Mouse (Mus musculus) thymus, postnatal 10 days (tissue): ENCODE measurements around the gene Cdc42bpa.

Experiments used
- DNase-seq, 2 experiments: peaks; one replicate each; pipeline ENCODE4 v3.0.0; 2021; ENCODE audit warnings: low spot score in 2 of 2

Cdc42bpa gene

DNA sequence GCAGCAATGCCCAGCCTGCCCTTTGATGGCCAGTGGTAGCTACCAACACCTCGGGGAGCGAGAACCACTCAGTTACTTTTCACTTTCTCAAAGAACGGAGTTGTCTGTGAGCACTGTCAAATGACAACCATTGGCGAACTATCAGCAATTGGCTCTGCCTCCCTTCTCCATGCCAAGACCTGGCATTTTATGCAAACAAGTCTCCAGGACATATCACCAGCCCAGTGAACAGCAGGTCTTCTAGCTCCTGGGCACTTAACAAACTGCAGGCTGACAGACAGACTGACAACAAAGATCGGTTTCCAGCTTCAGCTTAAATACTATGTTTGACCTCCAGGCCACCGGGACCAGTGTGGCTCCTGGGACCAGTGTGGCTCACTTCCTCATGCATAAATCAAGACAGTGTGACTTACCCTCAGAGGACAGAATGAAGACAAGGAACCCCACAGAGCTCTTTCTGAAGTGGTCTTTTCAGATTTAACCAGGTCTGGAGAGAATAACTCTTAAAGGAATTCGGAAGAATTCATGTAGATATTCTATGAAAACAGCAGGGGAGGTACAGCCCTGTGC lies 231.5 kb downstream of the Cdc42bpa start:
- no peak for DNase-seq

DNA sequence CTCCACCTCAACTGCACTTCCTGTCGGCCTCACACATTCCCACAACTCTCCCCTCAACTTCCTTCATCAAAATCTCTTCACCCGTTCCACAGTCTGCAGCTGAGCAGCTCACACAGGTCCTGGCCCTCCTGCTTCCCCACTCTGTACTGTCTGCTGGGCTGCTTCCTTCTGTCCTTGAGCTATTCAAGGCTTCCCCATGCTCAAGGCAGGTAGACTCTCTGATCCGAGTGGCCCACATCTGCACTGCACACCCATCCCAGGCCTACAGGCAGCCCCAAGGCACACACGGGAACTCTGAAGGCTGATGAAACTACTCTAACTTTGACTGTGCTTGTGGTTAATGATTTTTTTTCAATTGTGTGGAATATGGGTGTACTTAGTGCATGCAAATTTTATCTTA lies 232.6 kb downstream of the Cdc42bpa start:
- DNase-seq = no peak

DNA sequence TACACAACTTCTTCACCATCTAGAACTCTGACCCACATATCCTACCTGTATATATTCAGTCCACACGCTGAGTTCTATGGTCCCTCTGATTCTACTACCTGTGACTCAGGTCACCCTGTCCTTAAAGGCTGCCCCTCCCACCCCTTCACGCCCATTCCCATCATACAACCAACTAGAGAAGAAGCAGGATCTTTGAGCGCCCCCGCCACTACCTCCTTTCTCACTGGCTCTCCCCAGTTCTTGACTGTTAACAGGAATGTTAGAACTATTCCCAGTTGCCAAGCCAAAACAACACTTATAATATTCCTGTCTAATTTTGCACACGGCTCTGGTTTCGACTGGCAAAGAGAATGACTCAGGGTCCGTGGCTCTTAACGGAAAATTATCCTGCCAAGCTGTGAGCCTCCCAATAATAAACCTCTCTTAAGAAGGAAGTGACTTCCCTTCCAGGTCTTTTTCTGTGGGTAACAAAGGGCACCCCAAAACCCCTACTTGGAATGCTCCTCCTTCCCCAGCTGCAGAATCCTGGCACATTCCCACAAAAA lies 233.2 kb downstream of the Cdc42bpa start:
- DNase-seq = no peak

DNA sequence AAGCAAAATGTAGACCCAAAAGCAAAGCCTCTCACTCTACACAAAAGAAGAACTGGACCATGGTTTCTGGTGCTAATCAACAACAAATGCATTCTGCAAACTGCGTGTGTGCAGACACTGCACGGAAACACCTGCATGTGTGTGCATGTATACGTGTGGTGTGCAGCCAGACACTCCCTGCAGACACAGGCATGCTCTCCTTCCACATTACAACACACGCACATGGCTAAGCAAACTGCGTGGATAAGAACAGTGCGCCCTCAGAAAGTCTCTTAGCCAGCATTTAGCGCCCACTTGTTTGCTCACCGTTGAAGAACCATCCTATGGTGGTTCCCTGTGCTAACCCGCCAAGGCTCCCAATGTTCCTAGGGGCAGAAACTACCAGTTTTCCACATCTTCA lies 233.8 kb downstream of the Cdc42bpa start:
- no peak for DNase-seq

DNA sequence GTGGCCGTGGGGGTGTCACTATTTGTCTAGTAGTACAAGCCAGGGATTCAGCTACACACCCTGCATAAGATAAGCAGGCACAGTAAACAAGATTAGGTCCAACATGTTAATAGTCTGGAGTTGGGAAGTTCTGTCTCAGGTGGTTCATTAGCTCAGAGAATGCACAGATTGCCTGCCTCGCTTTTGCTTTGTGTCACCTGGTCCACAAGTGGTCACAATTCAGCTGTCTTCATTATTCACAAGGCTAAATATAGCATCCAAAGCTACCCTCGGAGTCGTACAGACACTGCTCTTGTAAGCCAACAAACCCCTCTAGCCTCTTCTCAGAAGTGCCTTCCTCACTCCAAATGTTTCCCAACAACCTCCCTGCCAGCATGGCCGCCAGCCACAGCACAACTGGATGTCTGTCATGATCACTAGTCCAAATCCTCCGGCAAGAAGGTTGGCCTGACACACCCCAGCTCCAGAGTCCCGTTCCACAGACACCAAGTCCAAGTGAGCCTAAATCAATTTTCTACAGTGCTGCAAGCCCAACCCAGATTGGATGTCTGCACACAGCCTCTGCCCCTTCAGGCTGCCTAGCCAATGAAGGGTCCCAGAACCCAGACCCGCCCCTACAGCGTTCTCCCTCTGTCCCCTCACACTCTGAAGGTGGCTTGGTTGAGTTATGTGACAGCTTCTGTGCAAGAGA lies 234.7 kb downstream of the Cdc42bpa start:
- peak; percentile 30 to 44 for DNase-seq

DNA sequence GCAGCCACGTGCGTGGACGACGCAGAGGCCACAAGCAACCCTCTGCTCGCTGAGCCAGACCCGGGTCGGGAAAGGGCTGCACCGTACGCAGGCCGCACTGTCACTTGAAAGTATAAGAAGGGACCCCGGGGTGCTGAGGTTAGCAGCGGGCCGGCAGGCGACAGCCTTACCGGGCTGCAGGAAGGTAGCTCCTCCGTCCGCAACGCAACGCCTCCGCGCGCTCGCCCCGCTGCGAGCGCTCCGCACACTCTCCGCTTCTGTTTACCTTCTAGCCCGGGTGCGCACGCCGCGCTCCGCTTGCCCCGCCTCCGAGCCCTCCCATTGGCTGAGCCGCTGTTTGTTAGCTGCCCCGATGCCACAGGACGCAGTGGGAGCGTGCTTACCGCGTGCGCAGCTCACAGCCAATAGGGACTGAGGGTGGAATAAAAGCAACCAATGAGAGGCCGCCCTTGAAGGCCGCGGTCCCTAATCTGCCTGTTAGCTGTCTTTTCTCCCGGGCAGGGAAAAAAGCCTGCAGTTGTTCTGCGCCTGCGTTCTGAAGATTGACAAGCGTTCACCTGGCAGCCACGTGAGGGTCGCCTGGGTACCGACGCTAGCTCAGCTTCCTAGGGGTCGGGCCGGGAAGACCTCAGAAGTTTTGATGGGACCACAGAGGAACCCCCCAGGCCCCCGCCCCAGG lies 235.6 kb downstream of the Cdc42bpa start:
- DNase-seq = peak; percentile 96 to 98

DNA sequence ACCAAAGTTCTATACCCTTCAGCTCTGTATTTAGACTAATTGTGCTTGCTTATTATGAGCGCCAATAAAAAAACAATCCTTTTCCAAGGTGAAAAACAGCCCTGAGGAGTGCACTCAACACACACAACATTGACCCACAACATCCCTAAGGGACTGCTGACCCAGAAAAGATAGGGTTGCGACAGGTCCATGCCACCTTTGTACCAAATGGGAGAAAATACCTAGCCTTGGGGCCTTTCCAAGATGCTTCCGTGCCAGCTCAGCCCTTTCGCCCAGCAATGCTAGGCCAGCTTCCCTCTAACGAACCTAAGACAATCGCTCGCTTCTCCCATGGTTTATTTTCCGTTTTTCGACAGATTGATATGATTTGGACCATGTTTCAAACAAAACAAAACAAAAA lies 236.2 kb downstream of the Cdc42bpa start:
- DNase-seq = no peak

DNA sequence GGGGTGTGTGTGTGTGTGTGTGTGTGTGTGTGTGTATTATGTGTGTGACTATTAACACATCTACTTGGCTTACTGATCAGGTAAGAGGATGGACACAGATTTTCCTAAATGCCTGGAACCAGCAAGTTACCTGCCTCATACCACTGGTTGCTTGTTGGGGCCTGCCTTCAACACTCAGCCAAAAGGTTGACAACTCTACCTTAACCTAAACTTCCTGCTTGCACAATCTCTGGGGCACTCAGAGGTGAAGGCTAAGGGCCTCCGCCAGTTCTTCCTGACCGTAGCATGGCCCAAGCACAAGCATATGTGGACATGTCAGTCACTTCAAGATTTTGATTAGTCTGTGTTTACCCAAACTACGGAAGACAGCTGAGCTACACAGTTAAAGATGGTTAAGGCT lies 237.7 kb downstream of the Cdc42bpa start:
- DNase-seq = no peak

DNA sequence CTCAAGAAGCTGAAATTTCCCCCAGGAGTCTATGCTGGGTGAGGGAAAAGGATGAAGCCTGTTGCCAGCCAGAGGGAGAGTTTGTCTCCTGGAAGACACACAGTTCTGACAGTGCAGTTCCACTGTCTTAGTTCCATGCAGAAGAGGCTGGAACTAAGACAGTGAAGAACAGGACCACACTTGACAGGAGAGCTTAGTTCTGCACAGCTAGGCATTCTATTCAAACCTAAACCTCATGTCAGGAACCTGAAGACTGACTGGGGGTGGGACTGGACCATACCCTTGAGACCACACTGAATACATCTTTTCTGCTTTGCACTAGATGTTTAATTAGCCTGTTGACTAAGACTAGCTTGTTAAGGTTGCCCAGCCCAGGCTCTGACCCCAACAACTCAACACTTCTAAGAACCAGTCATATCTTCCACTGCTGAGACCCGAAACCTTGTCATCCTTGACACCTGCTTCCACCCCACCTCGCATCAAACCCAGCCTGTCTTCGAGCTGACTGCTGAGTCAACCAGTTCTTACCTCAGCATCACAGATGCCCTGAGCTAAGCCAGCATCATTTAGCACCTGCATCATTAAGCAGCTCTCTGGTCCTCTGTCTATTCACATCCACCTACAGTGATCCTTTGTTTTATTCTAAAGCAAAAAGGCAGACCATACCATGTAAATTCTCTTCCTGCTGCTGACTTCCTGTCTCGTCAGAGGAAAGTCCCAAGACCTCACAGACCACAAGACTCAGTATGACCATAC lies 238.9 kb downstream of the Cdc42bpa start, which contains the start of gene Coq8a:
Gene Coq8a, minus strand, starts transcription at position 644 of the 756 bp plus-strand sequence.
- DNase-seq = no peak

DNA sequence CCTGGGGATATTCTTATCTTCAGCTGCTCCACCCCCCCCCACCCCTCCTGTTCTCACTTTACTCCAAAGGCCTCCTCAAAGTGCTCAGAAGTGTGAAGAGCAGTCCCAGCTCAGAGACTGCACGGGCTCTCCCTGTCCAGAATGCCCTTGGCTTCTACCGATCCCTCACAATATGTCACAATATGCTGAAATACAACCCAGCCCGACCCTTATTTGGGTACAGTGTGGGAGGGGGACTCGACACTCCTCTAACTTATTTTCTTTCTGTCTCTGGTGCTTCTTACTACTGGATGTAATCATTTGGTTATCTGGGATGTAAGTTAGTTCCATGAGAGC lies 239.4 kb downstream of the Cdc42bpa start:
- DNase-seq = no peak

DNA sequence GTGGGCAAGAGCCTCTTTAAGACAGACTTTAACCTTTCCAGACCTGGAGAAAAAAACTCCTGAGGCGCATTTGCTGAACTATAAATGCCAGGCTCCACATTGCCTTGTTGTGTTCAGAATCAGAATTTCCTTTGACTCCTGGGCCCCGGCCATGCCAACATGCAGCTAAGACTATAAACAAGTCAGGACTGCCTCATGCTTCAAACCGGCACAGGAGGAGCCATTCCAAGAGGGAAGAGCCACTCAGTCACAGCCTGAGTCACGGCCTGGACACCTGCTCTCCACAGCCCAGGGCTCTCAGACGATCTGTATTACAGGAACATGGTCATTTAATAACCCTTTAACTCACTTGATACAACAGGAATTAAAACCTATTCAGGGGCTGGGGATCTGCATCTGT lies 240.4 kb downstream of the Cdc42bpa start:
- DNase-seq = no peak

DNA sequence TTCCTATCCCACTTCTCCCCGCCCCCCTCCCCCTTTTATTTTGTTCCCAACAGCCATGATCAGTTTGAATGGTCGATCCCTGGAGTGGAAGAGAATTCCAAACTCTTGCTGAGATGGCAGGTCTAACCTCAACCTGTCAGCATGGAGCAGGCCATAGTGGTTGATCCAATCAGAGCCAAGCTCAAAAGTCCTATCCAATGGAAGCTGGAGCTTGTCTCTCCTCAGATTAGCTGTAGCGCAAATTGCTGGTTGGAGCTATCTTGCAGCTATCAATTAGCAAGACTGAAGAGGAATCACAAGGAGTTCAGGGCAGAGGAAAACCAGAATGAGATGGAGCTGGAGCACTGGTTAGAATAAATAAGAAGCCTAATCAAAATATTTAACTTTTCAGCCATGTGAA lies 248.1 kb downstream of the Cdc42bpa start:
- no peak for DNase-seq

DNA sequence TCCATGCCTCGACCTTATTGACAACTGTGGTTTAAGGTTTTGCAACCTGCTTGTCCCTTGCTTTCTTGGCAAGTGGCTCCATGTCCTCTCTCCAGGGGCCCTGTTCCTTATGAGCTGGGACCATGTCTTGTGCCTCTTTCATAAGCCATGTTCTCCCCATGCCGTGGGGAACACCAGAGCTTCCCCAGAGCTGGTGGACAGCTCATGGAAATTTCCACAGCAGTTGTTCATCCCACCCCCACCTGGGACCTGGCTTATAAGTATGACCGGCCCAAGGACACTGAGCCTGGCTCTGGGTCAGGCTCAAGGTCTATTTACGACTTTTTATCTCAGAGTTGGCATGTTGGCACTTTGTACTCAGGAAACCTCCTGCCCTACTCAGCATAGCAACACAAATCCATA lies 249.8 kb downstream of the Cdc42bpa start:
- DNase-seq = no peak

DNA sequence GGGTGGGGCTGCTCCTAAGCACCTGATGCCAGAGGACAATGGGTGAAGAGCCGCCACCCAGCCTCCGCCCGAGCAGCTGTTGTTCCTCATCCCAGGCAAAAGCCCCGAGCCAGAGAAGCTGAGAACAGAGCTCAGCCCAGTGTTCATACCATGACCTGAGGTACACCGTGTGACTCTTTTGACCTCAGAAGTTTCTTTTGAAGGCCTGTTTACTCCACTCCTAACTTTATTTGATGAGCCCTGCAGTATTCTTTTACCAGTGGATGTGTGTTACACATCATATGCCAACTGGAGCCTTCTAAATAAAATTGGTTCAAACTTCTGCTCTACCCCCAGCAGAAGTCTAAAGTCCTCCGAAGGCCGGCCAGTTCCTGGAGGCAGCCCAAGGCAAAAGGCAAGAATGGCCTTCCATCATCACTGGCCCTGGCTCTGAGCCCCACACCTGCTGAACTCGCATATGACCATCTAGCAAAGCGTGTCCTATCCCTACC lies 250.6 kb downstream of the Cdc42bpa start:
- DNase-seq = no peak

DNA sequence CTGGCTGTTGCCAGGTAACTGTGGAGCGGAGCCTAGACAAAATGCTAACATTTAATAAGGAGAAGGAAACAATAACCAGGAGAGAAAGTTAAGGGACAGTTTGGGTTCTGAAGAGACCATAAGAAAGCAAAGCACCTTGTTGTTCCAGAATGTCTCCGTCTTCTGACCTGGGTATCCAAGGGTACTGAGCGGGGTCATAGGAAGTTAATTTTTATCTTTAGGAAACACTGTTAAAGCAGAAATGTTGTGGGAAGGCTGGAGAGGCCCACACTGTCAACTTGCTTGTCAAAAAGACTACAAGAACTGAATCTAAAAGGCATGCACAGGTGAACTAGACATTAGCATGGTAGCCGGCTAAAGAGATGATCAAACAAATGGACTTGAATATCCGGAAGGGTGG lies 252.6 kb downstream of the Cdc42bpa start:
- DNase-seq = no peak

DNA sequence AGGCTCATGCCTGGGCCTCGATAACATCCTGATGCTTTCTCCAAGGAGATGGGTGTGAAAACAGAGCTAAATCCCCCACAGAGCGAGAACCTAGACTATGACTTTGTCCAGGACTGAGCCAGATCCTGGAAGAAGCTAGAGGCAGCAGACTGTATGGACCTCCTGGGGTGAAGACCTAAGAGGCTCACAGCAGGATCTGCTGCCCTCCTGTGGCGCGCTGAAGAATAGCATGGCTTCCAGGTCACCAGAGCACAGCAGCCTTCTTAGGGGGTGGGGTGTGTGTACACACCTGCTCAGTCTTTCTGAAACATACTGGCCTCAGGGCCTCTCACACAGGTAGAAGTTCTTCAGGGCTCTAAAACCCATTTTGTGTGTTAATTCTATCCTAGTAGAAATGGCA lies 254.8 kb downstream of the Cdc42bpa start:
- peak; percentile 38 to 69 for DNase-seq
